ENCODE assay signal across 32 mouse cellular contexts in the genomic region with DNA sequence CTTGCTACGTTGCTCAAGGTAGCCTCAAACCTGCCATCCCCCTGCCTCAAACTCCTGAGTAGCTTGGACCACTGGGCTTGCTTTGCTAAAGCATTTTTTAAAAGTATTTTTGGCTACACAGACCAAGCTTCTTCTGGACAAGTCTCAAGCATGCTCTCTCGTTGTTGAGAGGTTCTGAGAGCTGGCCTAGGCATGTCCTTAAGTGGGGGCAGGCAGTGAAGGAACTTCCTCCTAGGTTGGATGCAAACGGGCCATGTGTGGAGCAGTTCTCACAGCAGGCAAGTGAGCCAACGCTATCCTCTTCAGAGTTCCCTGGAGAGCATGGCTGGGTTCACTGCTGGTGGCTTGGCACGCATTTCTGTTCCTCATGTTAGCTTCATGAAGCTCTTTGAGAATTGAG. TPM values are rescaled to one million over a fixed set of nuclear protein-coding genes. Genes with fewer than 3 reads are reported as not detected.
A peak's percentile ranks its signal among the peaks of the same experiment; 100 is the strongest.
DNase-seq lines count a peak whose midpoint lies in the region; ATAC-seq and TF ChIP-seq lines count a peak whose summit lies in the region.
"Had no signal": no experiment of that assay in that cellular context is flagged by ENCODE, and none has a peak within 500 bp of the region (broad histone marks: within the 10 kb centered on the region; RNA-seq: fewer than 3 reads in every experiment).

No protein-coding gene starts in this region.

- no peak for TF ChIP-seq POLR2A in MEL (IDR thresholded peaks at IDR 0.05; ENCODE audit: control insufficient read depth in 1 of 2, insufficient read depth in 1 of 2, low read depth in 1 of 2, low read length in 2 of 2, poor library complexity in 1 of 2)

- no peaks in the 10 kb centered on the region for H3K79me2 ChIP-seq in MEL (ENCODE audit: control insufficient read depth, insufficient read depth, low read length, poor library complexity)

- no peak for TF ChIP-seq CTCF in MEL (IDR thresholded peaks at IDR 0.05 in 2 of 3, conservative IDR thresholded peaks at IDR 0.05 in 1 of 3; ENCODE audit: control insufficient read depth in 1 of 3, insufficient read depth in 1 of 3, low read depth in 2 of 3, low read length in 3 of 3, poor library complexity in 1 of 3, severe bottlenecking in 1 of 3)

- no peak for ATAC-seq in intestine, embryonic 14.5 days (replicated peaks; ENCODE audit: low FRiP score, low TSS enrichment, low read depth)
- ATAC-seq in intestine, embryonic 16.5 days, result no peak
- ATAC-seq in lung, embryonic 16.5 days (ENCODE audit: low read depth), result peak; percentile 91
- no peak for ATAC-seq in hindbrain, embryonic 11.5 days (ENCODE audit: low FRiP score)
- ATAC-seq in midbrain, embryonic 11.5 days (ENCODE audit: low FRiP score), result no peak
- ATAC-seq: CD4-positive, CD25-positive, alpha-beta regulatory T cell, adult 4 months; forebrain, postnatal 0 days; hindbrain, embryonic 16.5 days; intestine, embryonic 15.5 days; midbrain, embryonic 13.5 days had no signal

- no peak overlapping the region for H3K27ac ChIP-seq in intestine, embryonic 14.5 days (ENCODE audit: low read depth)
- no peak overlapping the region for H3K27ac ChIP-seq in intestine, embryonic 16.5 days (ENCODE audit: low read length)
- no peak overlapping the region for H3K27ac ChIP-seq in MEL (ENCODE audit: control insufficient read depth, low read depth, low read length)
- H3K27ac ChIP-seq in lung, embryonic 16.5 days (ENCODE audit: low read length), result 0 out of 2 replicates have a peak overlapping the region, but pooled peaks have one; percentile 37
- H3K27ac ChIP-seq in hindbrain, embryonic 11.5 days (ENCODE audit: low read depth, low read length), result no peak overlapping the region
- no peak overlapping the region for H3K27ac ChIP-seq in midbrain, embryonic 11.5 days (ENCODE audit: low read depth, low read length)
- H3K27ac ChIP-seq: embryonic facial prominence, embryonic 10.5 days; embryonic facial prominence, embryonic 15.5 days; forebrain, embryonic 12.5 days; hindbrain, embryonic 10.5 days; intestine, embryonic 15.5 days; kidney, postnatal 0 days; liver, embryonic 14.5 days; lung, embryonic 15.5 days; midbrain, embryonic 13.5 days; stomach, embryonic 15.5 days had no signal

- TF ChIP-seq RAD21 in MEL (IDR thresholded peaks at IDR 0.05; ENCODE audit: low read depth, low read length), result no peak

- DNase-seq in intestine, embryonic 14.5 days (ENCODE audit: low spot score), result peak; percentile 13
- peak; percentile 28 for DNase-seq in MEL (ENCODE audit: low read depth, low spot score)
- DNase-seq in lung, postnatal 36 days, result peak; percentile 69
- DNase-seq in hindbrain, embryonic 11.5 days (ENCODE audit: low spot score), result no peak
- DNase-seq in midbrain, embryonic 11.5 days (ENCODE audit: low spot score, missing footprints), result no peak
- DNase-seq: adrenal gland, adult 8-10 months; cerebellum, adult 18-20 months; cerebellum, postnatal 25 days; forebrain, postnatal 0 days; gastrocnemius, postnatal 25 days; heart, adult 18-20 months; heart, postnatal 14 days; kidney, adult 8-10 months; kidney, postnatal 4 days; left cerebral cortex, postnatal 4 days; right cerebral cortex, postnatal 14 days; thymus, postnatal 14 days had no signal

- H3K9me3 ChIP-seq in intestine, embryonic 14.5 days (ENCODE audit: control insufficient read depth, low read length), result no peaks in the 10 kb centered on the region
- no peaks in the 10 kb centered on the region for H3K9me3 ChIP-seq in intestine, embryonic 16.5 days (ENCODE audit: control insufficient read depth, low read length)
- no peaks in the 10 kb centered on the region for H3K9me3 ChIP-seq in MEL (replicated peaks; ENCODE audit: insufficient read depth, low read length)
- H3K9me3 ChIP-seq in lung, embryonic 16.5 days (ENCODE audit: control insufficient read depth, low read length), result no peaks in the 10 kb centered on the region
- H3K9me3 ChIP-seq in hindbrain, embryonic 11.5 days (ENCODE audit: control insufficient read depth, low read length), result no peaks in the 10 kb centered on the region
- no peaks in the 10 kb centered on the region for H3K9me3 ChIP-seq in midbrain, embryonic 11.5 days (ENCODE audit: control insufficient read depth, low read length)
- H3K9me3 ChIP-seq: embryonic facial prominence, embryonic 15.5 days; forebrain, embryonic 12.5 days; intestine, embryonic 15.5 days; lung, embryonic 15.5 days; megakaryocyte, embryonic 14.5 days; midbrain, embryonic 13.5 days; stomach, embryonic 15.5 days had no signal

- TF ChIP-seq EP300 in MEL (IDR thresholded peaks at IDR 0.05; ENCODE audit: low read depth in 1 of 2, low read length in 2 of 2), result no peak

- H3K4me2 ChIP-seq in intestine, embryonic 14.5 days (ENCODE audit: low read length), result no peak overlapping the region
- H3K4me2 ChIP-seq in intestine, embryonic 16.5 days (ENCODE audit: low read depth, low read length), result no peak overlapping the region
- no peak overlapping the region for H3K4me2 ChIP-seq in lung, embryonic 16.5 days (ENCODE audit: low read depth, low read length)
- no peak overlapping the region for H3K4me2 ChIP-seq in hindbrain, embryonic 11.5 days (replicated peaks; ENCODE audit: low read depth, low read length)
- no peak overlapping the region for H3K4me2 ChIP-seq in midbrain, embryonic 11.5 days
- H3K4me2 ChIP-seq: embryonic facial prominence, embryonic 15.5 days; forebrain, embryonic 12.5 days; intestine, embryonic 15.5 days; lung, embryonic 15.5 days; midbrain, embryonic 13.5 days; stomach, embryonic 15.5 days had no signal

- no peaks in the 10 kb centered on the region for H3K4me1 ChIP-seq in intestine, embryonic 14.5 days (replicated peaks; ENCODE audit: control insufficient read depth, insufficient read depth, low read length)
- no peaks in the 10 kb centered on the region for H3K4me1 ChIP-seq in intestine, embryonic 16.5 days (ENCODE audit: control insufficient read depth, insufficient read depth, low read length)
- peaks cover 0 to 5% of the 10 kb centered on the region in 2 experiments; a peak in 1 of 4 replicates for H3K4me1 ChIP-seq in MEL (ENCODE audit: control insufficient read depth in 1 of 2, insufficient read depth in 2 of 2, low read length in 2 of 2)
- H3K4me1 ChIP-seq in lung, embryonic 16.5 days (replicated peaks; ENCODE audit: control insufficient read depth, insufficient read depth, low read length), result no peaks in the 10 kb centered on the region
- H3K4me1 ChIP-seq in hindbrain, embryonic 11.5 days (replicated peaks; ENCODE audit: control insufficient read depth, insufficient read depth, low read length), result no peaks in the 10 kb centered on the region
- H3K4me1 ChIP-seq in midbrain, embryonic 11.5 days (ENCODE audit: control insufficient read depth, insufficient read depth, low read length), result no peaks in the 10 kb centered on the region
- H3K4me1 ChIP-seq: embryonic facial prominence, embryonic 10.5 days; embryonic facial prominence, embryonic 15.5 days; forebrain, embryonic 12.5 days; hindbrain, embryonic 10.5 days; intestine, embryonic 15.5 days; lung, embryonic 15.5 days; megakaryocyte, embryonic 14.5 days; midbrain, embryonic 13.5 days; stomach, embryonic 15.5 days had no signal

- no peaks in the 10 kb centered on the region for H3K36me3 ChIP-seq in intestine, embryonic 14.5 days (ENCODE audit: control insufficient read depth, insufficient read depth, low read length)
- no peaks in the 10 kb centered on the region for H3K36me3 ChIP-seq in intestine, embryonic 16.5 days (ENCODE audit: control insufficient read depth, insufficient read depth, low read length)
- no peaks in the 10 kb centered on the region for H3K36me3 ChIP-seq in MEL (ENCODE audit: control insufficient read depth in 1 of 2, insufficient read depth in 2 of 2, low read length in 2 of 2)
- H3K36me3 ChIP-seq in lung, embryonic 16.5 days (ENCODE audit: control insufficient read depth, insufficient read depth, low read length), result no peaks in the 10 kb centered on the region
- H3K36me3 ChIP-seq in hindbrain, embryonic 11.5 days (ENCODE audit: control insufficient read depth, insufficient read depth, low read length), result no peaks in the 10 kb centered on the region
- H3K36me3 ChIP-seq in midbrain, embryonic 11.5 days (ENCODE audit: control insufficient read depth, insufficient read depth, low read length), result no peaks in the 10 kb centered on the region
- H3K36me3 ChIP-seq: embryonic facial prominence, embryonic 10.5 days; embryonic facial prominence, embryonic 15.5 days; forebrain, embryonic 12.5 days; hindbrain, embryonic 10.5 days; intestine, embryonic 15.5 days; lung, embryonic 15.5 days; midbrain, embryonic 13.5 days; stomach, embryonic 15.5 days had no signal

- no peak overlapping the region for H3K4me3 ChIP-seq in intestine, embryonic 14.5 days (ENCODE audit: low read depth, low read length)
- H3K4me3 ChIP-seq in intestine, embryonic 16.5 days (ENCODE audit: low read length), result no peak overlapping the region
- no peak overlapping the region for H3K4me3 ChIP-seq in MEL (ENCODE audit: control insufficient read depth in 1 of 2, insufficient read depth in 1 of 2, low read depth in 2 of 2, low read length in 2 of 2)
- H3K4me3 ChIP-seq in lung, embryonic 16.5 days (ENCODE audit: low read length), result no peak overlapping the region
- H3K4me3 ChIP-seq in hindbrain, embryonic 11.5 days (ENCODE audit: low read depth, low read length), result no peak overlapping the region
- H3K4me3 ChIP-seq in midbrain, embryonic 11.5 days (ENCODE audit: low read depth, low read length), result no peak overlapping the region
- H3K4me3 ChIP-seq: embryonic facial prominence, embryonic 10.5 days; embryonic facial prominence, embryonic 15.5 days; forebrain, embryonic 12.5 days; hindbrain, embryonic 10.5 days; intestine, embryonic 15.5 days; lung, embryonic 15.5 days; megakaryocyte, embryonic 14.5 days; midbrain, embryonic 13.5 days; stomach, embryonic 15.5 days had no signal

- no peaks in the 10 kb centered on the region for H3K27me3 ChIP-seq in intestine, embryonic 14.5 days (replicated peaks; ENCODE audit: control insufficient read depth, insufficient read depth, low read length)
- no peaks in the 10 kb centered on the region for H3K27me3 ChIP-seq in intestine, embryonic 16.5 days (replicated peaks; ENCODE audit: control insufficient read depth, insufficient read depth, low read length)
- H3K27me3 ChIP-seq in MEL (ENCODE audit: control insufficient read depth in 1 of 2, insufficient read depth in 2 of 2, low read length in 2 of 2), result no peaks in the 10 kb centered on the region; a peak in 2 of 4 replicates
- H3K27me3 ChIP-seq in lung, embryonic 16.5 days (ENCODE audit: control insufficient read depth, insufficient read depth, low read depth, low read length), result no peaks in the 10 kb centered on the region
- H3K27me3 ChIP-seq in hindbrain, embryonic 11.5 days (ENCODE audit: control insufficient read depth, insufficient read depth, low read length), result no peaks in the 10 kb centered on the region
- H3K27me3 ChIP-seq in midbrain, embryonic 11.5 days (ENCODE audit: control insufficient read depth, insufficient read depth, low read length), result no peaks in the 10 kb centered on the region
- H3K27me3 ChIP-seq: embryonic facial prominence, embryonic 15.5 days; forebrain, embryonic 12.5 days; intestine, embryonic 15.5 days; lung, embryonic 15.5 days; midbrain, embryonic 13.5 days; stomach, embryonic 15.5 days had no signal

- WGBS in intestine, embryonic 14.5 days, result 78% methylated on average over 5 of the region's 5 CpGs
- 73% methylated on average over 5 of the region's 5 CpGs for WGBS in intestine, embryonic 16.5 days
- 41% methylated on average over 5 of the region's 5 CpGs for WGBS in lung, embryonic 16.5 days
- WGBS in hindbrain, embryonic 11.5 days, result 72% methylated on average over 5 of the region's 5 CpGs
- 71% methylated on average over 5 of the region's 5 CpGs for WGBS in midbrain, embryonic 11.5 days

- H3K9ac ChIP-seq in intestine, embryonic 14.5 days (ENCODE audit: low read length), result no peak overlapping the region
- H3K9ac ChIP-seq in intestine, embryonic 16.5 days (ENCODE audit: low read depth, low read length), result no peak overlapping the region
- H3K9ac ChIP-seq in MEL (ENCODE audit: control insufficient read depth, low read depth, low read length, poor library complexity, severe bottlenecking), result no peak overlapping the region
- no peak overlapping the region for H3K9ac ChIP-seq in lung, embryonic 16.5 days (ENCODE audit: low read length)
- no peak overlapping the region for H3K9ac ChIP-seq in hindbrain, embryonic 11.5 days (ENCODE audit: low read depth, low read length)
- no peak overlapping the region for H3K9ac ChIP-seq in midbrain, embryonic 11.5 days (ENCODE audit: low read length)
- H3K9ac ChIP-seq: embryonic facial prominence, embryonic 15.5 days; forebrain, embryonic 12.5 days; forebrain, postnatal 0 days; intestine, embryonic 15.5 days; liver, embryonic 14.5 days; lung, embryonic 15.5 days; midbrain, embryonic 13.5 days; stomach, embryonic 15.5 days had no signal

RNA-seq across cellular contexts. Expression of a gene that starts 34.5 kb away (rescaled TPM):
- 104 and 112 TPM in 2 replicates for polyA plus RNA-seq in intestine, embryonic 14.5 days (2014; fragmentation: Nextera tagmentation; extraction: Ambion mirVana)
- polyA plus RNA-seq in intestine, embryonic 16.5 days (2015; fragmentation: Nextera tagmentation; extraction: Ambion mirVana), result 37.1 and 44.0 TPM in 2 replicates
- total RNA-seq in MEL (2012; rRNA removed), result 13.1 and 15.2 TPM in 2 replicates
- polyA plus RNA-seq in MEL (2012; ENCODE audit: insufficient read depth in 1 of 2, insufficient read length in 2 of 2, low read depth in 1 of 2, low replicate concordance in 2 of 2, missing spikeins in 1 of 2), result 100 to 1,000 TPM in 1 of 2 experiments, 10 to 100 TPM in 1; 32.4 to 174 TPM
- polyA plus RNA-seq in lung, embryonic 16.5 days (2015; fragmentation: Nextera tagmentation; extraction: Ambion mirVana), result 126 and 135 TPM in 2 replicates
- 25.3 and 28.4 TPM in 2 replicates for polyA plus RNA-seq in hindbrain, embryonic 11.5 days (2014; fragmentation: Nextera tagmentation; extraction: Ambion mirVana)
- polyA plus RNA-seq in midbrain, embryonic 11.5 days (2014; fragmentation: Nextera tagmentation; extraction: Ambion mirVana), result 24.6 and 26.5 TPM in 2 replicates

RNA-seq across cellular contexts. Expression of a gene that starts 57.9 kb away (rescaled TPM):
- polyA plus RNA-seq in intestine, embryonic 14.5 days (2014; fragmentation: Nextera tagmentation; extraction: Ambion mirVana), result 0.27 and 0.37 TPM in 2 replicates
- polyA plus RNA-seq in intestine, embryonic 16.5 days (2015; fragmentation: Nextera tagmentation; extraction: Ambion mirVana), result 0.06 TPM in 1 of 2 replicates, not detected in the other
- 1.9 and 3.7 TPM in 2 replicates for total RNA-seq in MEL (2012; rRNA removed)
- polyA plus RNA-seq in MEL (2012; ENCODE audit: insufficient read depth in 1 of 2, insufficient read length in 2 of 2, low read depth in 1 of 2, low replicate concordance in 2 of 2, missing spikeins in 1 of 2), result 1 to 10 TPM in 1 of 2 experiments, not detected in 1; 2.4 TPM
- 0.13 and 0.21 TPM in 2 replicates for polyA plus RNA-seq in lung, embryonic 16.5 days (2015; fragmentation: Nextera tagmentation; extraction: Ambion mirVana)
- 0.33 and 0.40 TPM in 2 replicates for polyA plus RNA-seq in hindbrain, embryonic 11.5 days (2014; fragmentation: Nextera tagmentation; extraction: Ambion mirVana)
- 0.10 and 0.22 TPM in 2 replicates for polyA plus RNA-seq in midbrain, embryonic 11.5 days (2014; fragmentation: Nextera tagmentation; extraction: Ambion mirVana)
- total RNA-seq: gastrocnemius, postnatal 25 days; heart, adult 18-20 months; heart, postnatal 14 days had no signal
- polyA plus RNA-seq: hindbrain, embryonic 10.5 days had no signal

Comparison
In these comparisons a context has a peak if more than half of its experiments do, and no peak if none do; other contexts are left out.
1. DNase-seq: peak in intestine, embryonic 14.5 days (single experiment), MEL (single experiment) and lung, postnatal 36 days (single experiment); none in hindbrain, embryonic 11.5 days (single experiment) and midbrain, embryonic 11.5 days (single experiment).